Comparison of ENCODE assay signal across 14 mouse cellular contexts in genomic region chr11:76272440-76272839, GRCm38 (mm10). TPM values are rescaled to one million over a fixed set of nuclear protein-coding genes. Genes with fewer than 3 reads are reported as not detected.
A peak's percentile ranks its signal among the peaks of the same experiment; 100 is the strongest.
DNase-seq lines count a peak whose midpoint lies in the region; ATAC-seq and TF ChIP-seq lines count a peak whose summit lies in the region.
"Had no signal": no experiment of that assay in that cellular context is flagged by ENCODE, and none has a peak within 500 bp of the region (broad histone marks: within the 10 kb centered on the region; RNA-seq: fewer than 3 reads in every experiment).

No protein-coding gene starts in this region.

- ATAC-seq in hindbrain, postnatal 0 days = no peak
- ATAC-seq in hindbrain, embryonic 13.5 days (ENCODE audit: low FRiP score) = no peak
- ATAC-seq in midbrain, embryonic 14.5 days (ENCODE audit: low FRiP score, low TSS enrichment) = no peak
- ATAC-seq in midbrain, embryonic 15.5 days (replicated peaks) = no peak

- no peaks in the 10 kb centered on the region for H3K9me3 ChIP-seq in hindbrain, postnatal 0 days (ENCODE audit: low read length)
- no peaks in the 10 kb centered on the region for H3K9me3 ChIP-seq in hindbrain, embryonic 13.5 days
- H3K9me3 ChIP-seq in midbrain, embryonic 14.5 days (ENCODE audit: control insufficient read depth, low read length) = no peaks in the 10 kb centered on the region
- no peaks in the 10 kb centered on the region for H3K9me3 ChIP-seq in midbrain, embryonic 15.5 days
- H3K9me3 ChIP-seq: hindbrain, embryonic 10.5 days; megakaryocyte, embryonic 14.5 days had no signal

- H3K27me3 ChIP-seq in hindbrain, postnatal 0 days (ENCODE audit: insufficient read depth, low read length) = no peaks in the 10 kb centered on the region
- no peaks in the 10 kb centered on the region for H3K27me3 ChIP-seq in hindbrain, embryonic 13.5 days
- no peaks in the 10 kb centered on the region for H3K27me3 ChIP-seq in midbrain, embryonic 14.5 days (ENCODE audit: control insufficient read depth, insufficient read depth, low read length)
- no peaks in the 10 kb centered on the region for H3K27me3 ChIP-seq in midbrain, embryonic 15.5 days (replicated peaks)
- H3K27me3 ChIP-seq in splenic B cell, adult 2 months (ENCODE audit: control insufficient read depth, insufficient read depth, low read length, poor library complexity, severe bottlenecking) = no peaks in the 10 kb centered on the region

- TF ChIP-seq CTCF in hindbrain, postnatal 0 days (IDR thresholded peaks at IDR 0.05; ENCODE audit: low read depth) = peak; percentile 66

- H3K9ac ChIP-seq in hindbrain, postnatal 0 days (replicated peaks; ENCODE audit: low read length) = no peak overlapping the region
- no peak overlapping the region for H3K9ac ChIP-seq in hindbrain, embryonic 13.5 days
- no peak overlapping the region for H3K9ac ChIP-seq in midbrain, embryonic 14.5 days (replicated peaks; ENCODE audit: low read length)
- H3K9ac ChIP-seq in midbrain, embryonic 15.5 days = no peak overlapping the region

- DNase-seq in hindbrain, postnatal 0 days (ENCODE audit: low spot score) = peak; percentile 63
- peak; percentile 56 for DNase-seq in midbrain, embryonic 14.5 days
- peak; percentile 64 for DNase-seq in cerebellum, adult 8-10 months
- peak; percentile 13 for DNase-seq in splenic B cell, adult 2 months (ENCODE audit: low read depth, low spot score)
- DNase-seq in gastrocnemius, postnatal 36 days = no peak
- DNase-seq in T-cell, adult 2 months (ENCODE audit: low spot score) = no peak
- DNase-seq: adrenal gland, adult 2 months; right cerebral cortex, postnatal 25 days had no signal

- no peak overlapping the region for H3K27ac ChIP-seq in hindbrain, postnatal 0 days
- H3K27ac ChIP-seq in hindbrain, embryonic 13.5 days = no peak overlapping the region
- no peak overlapping the region for H3K27ac ChIP-seq in midbrain, embryonic 14.5 days (replicated peaks; ENCODE audit: low read depth, low read length)
- no peak overlapping the region for H3K27ac ChIP-seq in midbrain, embryonic 15.5 days
- H3K27ac ChIP-seq: hindbrain, embryonic 10.5 days had no signal

- no peaks in the 10 kb centered on the region for H3K36me3 ChIP-seq in hindbrain, postnatal 0 days (ENCODE audit: insufficient read depth, low read length)
- H3K36me3 ChIP-seq in hindbrain, embryonic 13.5 days = peaks cover 17% of the 10 kb centered on the region
- H3K36me3 ChIP-seq in midbrain, embryonic 14.5 days (ENCODE audit: control insufficient read depth, insufficient read depth, low read length) = no peaks in the 10 kb centered on the region; the same call in 1 of the 2 replicates
- H3K36me3 ChIP-seq in midbrain, embryonic 15.5 days (replicated peaks) = no peaks in the 10 kb centered on the region
- no peaks in the 10 kb centered on the region for H3K36me3 ChIP-seq in splenic B cell, adult 2 months (ENCODE audit: control insufficient read depth, insufficient read depth, low read length, poor library complexity, severe bottlenecking)

- intact Hi-C loops in gastrocnemius, postnatal 36 days (cut with DNase I) = loop anchor here (5.0 kb wide), 1 partner anchor 125 kb away; the partner anchor contains the start of gene Nxn

- H3K4me2 ChIP-seq in hindbrain, postnatal 0 days (ENCODE audit: low read depth, low read length) = no peak overlapping the region
- H3K4me2 ChIP-seq in hindbrain, embryonic 13.5 days = no peak overlapping the region
- H3K4me2 ChIP-seq in midbrain, embryonic 14.5 days (ENCODE audit: low read length) = no peak overlapping the region
- no peak overlapping the region for H3K4me2 ChIP-seq in midbrain, embryonic 15.5 days

- WGBS in hindbrain, postnatal 0 days = 63% methylated on average over 4 of the region's 4 CpGs
- WGBS in hindbrain, embryonic 13.5 days = 86% methylated on average over 4 of the region's 4 CpGs
- 80% methylated on average over 4 of the region's 4 CpGs for WGBS in midbrain, embryonic 14.5 days
- 78% methylated on average over 4 of the region's 4 CpGs for WGBS in midbrain, embryonic 15.5 days

- 0 out of 2 replicates have a peak, but pooled peaks cover 5% of the 10 kb centered on the region for H3K4me1 ChIP-seq in hindbrain, postnatal 0 days (ENCODE audit: insufficient read depth, low read length)
- peaks cover 13% of the 10 kb centered on the region for H3K4me1 ChIP-seq in hindbrain, embryonic 13.5 days (replicated peaks)
- peaks cover 13% of the 10 kb centered on the region; the same call in 1 of the 2 replicates for H3K4me1 ChIP-seq in midbrain, embryonic 14.5 days (ENCODE audit: control insufficient read depth, insufficient read depth, low read length)
- peaks cover 12% of the 10 kb centered on the region for H3K4me1 ChIP-seq in midbrain, embryonic 15.5 days

- H3K4me3 ChIP-seq in hindbrain, postnatal 0 days (ENCODE audit: low read length) = no peak overlapping the region
- H3K4me3 ChIP-seq in hindbrain, embryonic 13.5 days = no peak overlapping the region
- H3K4me3 ChIP-seq in midbrain, embryonic 14.5 days (replicated peaks; ENCODE audit: low read depth, low read length) = no peak overlapping the region
- H3K4me3 ChIP-seq in midbrain, embryonic 15.5 days = no peak overlapping the region
- H3K4me3 ChIP-seq: hindbrain, embryonic 10.5 days; megakaryocyte, embryonic 14.5 days had no signal

RNA-seq across cellular contexts. Expression of gene Glod4, which starts 28.9 kb away (rescaled TPM):
- total RNA-seq in hindbrain, postnatal 0 days (2014; rRNA removed) = 34.2 and 39.8 TPM in 2 replicates
- 116 and 118 TPM in 2 replicates for polyA plus RNA-seq in hindbrain, postnatal 0 days (2015; fragmentation: Nextera tagmentation; extraction: Ambion mirVana)
- 121 and 124 TPM in 2 replicates for polyA plus RNA-seq in hindbrain, embryonic 13.5 days (2015; fragmentation: Nextera tagmentation; extraction: Ambion mirVana)
- polyA plus RNA-seq in midbrain, embryonic 14.5 days (2014; fragmentation: Nextera tagmentation; extraction: Ambion mirVana) = 114 and 141 TPM in 2 replicates
- polyA plus RNA-seq in midbrain, embryonic 15.5 days (2015; fragmentation: Nextera tagmentation; extraction: Ambion mirVana) = 121 and 123 TPM in 2 replicates
- 10 to 100 TPM; 16.6 to 17.2 TPM for total RNA-seq in gastrocnemius, postnatal 36 days (2021)

RNA-seq across cellular contexts. Expression of gene Mrm3, which starts 28.9 kb away (rescaled TPM):
- total RNA-seq in hindbrain, postnatal 0 days (2014; rRNA removed) = 11.9 and 19.2 TPM in 2 replicates
- polyA plus RNA-seq in hindbrain, postnatal 0 days (2015; fragmentation: Nextera tagmentation; extraction: Ambion mirVana) = 22.5 and 22.8 TPM in 2 replicates
- polyA plus RNA-seq in hindbrain, embryonic 13.5 days (2015; fragmentation: Nextera tagmentation; extraction: Ambion mirVana) = 20.0 and 20.4 TPM in 2 replicates
- 21.0 and 22.7 TPM in 2 replicates for polyA plus RNA-seq in midbrain, embryonic 14.5 days (2014; fragmentation: Nextera tagmentation; extraction: Ambion mirVana)
- polyA plus RNA-seq in midbrain, embryonic 15.5 days (2015; fragmentation: Nextera tagmentation; extraction: Ambion mirVana) = 25.8 and 27.0 TPM in 2 replicates
- total RNA-seq in gastrocnemius, postnatal 36 days (2021) = 10 to 100 TPM; 11.0 to 13.9 TPM

RNA-seq across cellular contexts. Expression of gene Gemin4, which starts 55.0 kb away (rescaled TPM):
- total RNA-seq in hindbrain, postnatal 0 days (2014; rRNA removed) = 14.8 and 17.4 TPM in 2 replicates
- 7.0 and 9.3 TPM in 2 replicates for polyA plus RNA-seq in hindbrain, postnatal 0 days (2015; fragmentation: Nextera tagmentation; extraction: Ambion mirVana)
- 12.6 and 15.6 TPM in 2 replicates for polyA plus RNA-seq in hindbrain, embryonic 13.5 days (2015; fragmentation: Nextera tagmentation; extraction: Ambion mirVana)
- polyA plus RNA-seq in midbrain, embryonic 14.5 days (2014; fragmentation: Nextera tagmentation; extraction: Ambion mirVana) = 13.4 and 20.0 TPM in 2 replicates
- polyA plus RNA-seq in midbrain, embryonic 15.5 days (2015; fragmentation: Nextera tagmentation; extraction: Ambion mirVana) = 13.2 and 15.6 TPM in 2 replicates
- total RNA-seq in gastrocnemius, postnatal 36 days (2021) = 1 to 10 TPM; 1.6 to 4.0 TPM

RNA-seq across cellular contexts. Expression of gene Dbil5, which starts 55.0 kb away (rescaled TPM):
- total RNA-seq in hindbrain, postnatal 0 days (2014; rRNA removed) = not detected in 2 replicates
- polyA plus RNA-seq in hindbrain, postnatal 0 days (2015; fragmentation: Nextera tagmentation; extraction: Ambion mirVana) = 0.34 and 0.54 TPM in 2 replicates
- polyA plus RNA-seq in hindbrain, embryonic 13.5 days (2015; fragmentation: Nextera tagmentation; extraction: Ambion mirVana) = 0.62 and 1.4 TPM in 2 replicates
- polyA plus RNA-seq in midbrain, embryonic 14.5 days (2014; fragmentation: Nextera tagmentation; extraction: Ambion mirVana) = 1.1 TPM in 1 of 2 replicates, not detected in the other
- 0.54 and 0.74 TPM in 2 replicates for polyA plus RNA-seq in midbrain, embryonic 15.5 days (2015; fragmentation: Nextera tagmentation; extraction: Ambion mirVana)
- not detected for total RNA-seq in gastrocnemius, postnatal 36 days (2021)
- polyA plus RNA-seq: adrenal gland, adult 2 months; limb, embryonic 11.5 days; neural tube, embryonic 11.5 days had no signal

Comparison
In these comparisons a context has a peak if more than half of its experiments do, and no peak if none do; other contexts are left out.
1. DNase-seq: peak in hindbrain, postnatal 0 days (single experiment), midbrain, embryonic 14.5 days (single experiment), cerebellum, adult 8-10 months (single experiment) and splenic B cell, adult 2 months (single experiment); none in gastrocnemius, postnatal 36 days (0 of 2) and T-cell, adult 2 months (single experiment).